Mouse (Mus musculus) heart, postnatal 0 days (tissue): ENCODE data around the gene Zdhhc21. TPM values are rescaled to one million over a fixed set of nuclear protein-coding genes. Genes with fewer than 3 reads are reported as not detected.

ENCODE experiments used
- ATAC-seq: fragments of 200-750 bp; cut with Nextera tagmentation; 2 replicates; pipeline ENCODE4 v1.8.0; 2017; ENCODE audit warnings: low read depth, moderate number of reproducible peaks, moderate library complexity; ENCODE audit not compliant: insufficient read depth
- DNase-seq: peaks from one replicate; pipeline ENCODE4 v3.0.0-alpha.2; 2016; ENCODE audit warnings: low spot score
- H3K27ac ChIP-seq: fragments of 300-500 bp; sonication (generic); 2 replicates; pipeline ENCODE4 v1.5.1; 2014; ENCODE audit warnings: low read depth, mild to moderate bottlenecking
- H3K27me3 ChIP-seq: fragments of 300-500 bp; sonication (generic); 2 replicates; pipeline ENCODE4 v1.6.1; 2014; ENCODE audit warnings: low read length, mixed read lengths; ENCODE audit not compliant: control insufficient read depth, insufficient read depth
- H3K36me3 ChIP-seq: fragments of 300-500 bp; sonication (generic); replicated peaks from 2 replicates; pipeline ENCODE4 v1.6.1; 2014; ENCODE audit warnings: low read length, mixed read lengths; ENCODE audit not compliant: control insufficient read depth, insufficient read depth
- H3K4me1 ChIP-seq: fragments of 300-500 bp; sonication (generic); 2 replicates; pipeline ENCODE4 v1.6.1; 2014; ENCODE audit warnings: antibody characterized with exemption; ENCODE audit not compliant: control insufficient read depth, insufficient read depth
- H3K4me2 ChIP-seq: fragments of 300-500 bp; sonication (generic); 2 replicates; pipeline ENCODE4 v1.6.1; 2014; ENCODE audit warnings: low read depth, mild to moderate bottlenecking, low read length, moderate library complexity
- H3K4me3 ChIP-seq: fragments of 300-500 bp; sonication (generic); 2 replicates; pipeline ENCODE4 v1.5.1; 2014; ENCODE audit warnings: low read depth, low read length
- H3K9ac ChIP-seq: fragments of 300-500 bp; sonication (generic); replicated peaks from 2 replicates; pipeline ENCODE4 v1.6.1; 2014; ENCODE audit warnings: low read depth, low read length, mixed read lengths
- H3K9me3 ChIP-seq: fragments of 300-500 bp; sonication (generic); replicated peaks from 2 replicates; pipeline ENCODE4 v1.6.1; 2016; ENCODE audit warnings: low read length; ENCODE audit not compliant: control insufficient read depth
- CTCF ChIP-seq: IDR thresholded peaks from 2 replicates; pipeline ENCODE4 v1.5.1; 2016; ENCODE audit warnings: antibody characterized with exemption, control low read depth, low read depth
- EP300 ChIP-seq: IDR thresholded peaks from 2 replicates; pipeline ENCODE4 v1.6.1; 2016; ENCODE audit warnings: antibody characterized with exemption, low read depth
- WGBS: fragments of 180-500 bp; shearing (Covaris S2); extraction: QIAGEN DNeasy Blood & Tissue Kit; methylation state at CpG from one replicate; pipeline ENCODE4 v1.1.7; 2014; 5-methylcytosine and 5-hydroxymethylcytosine counted together
- polyA plus RNA-seq: library from polyadenylated mRNA; unstranded; fragments of >200 nt; fragmentation: Nextera tagmentation; extraction: Ambion mirVana; gene quantifications from 2 replicates; pipeline ENCODE4 v1.2.1, GENCODE M21; 2015
- total RNA-seq: library from RNA; depleted of rRNA; stranded (reverse); fragments of >200 nt; gene quantifications from 2 replicates; pipeline ENCODE4 v1.2.3, GENCODE M21; 2014; ENCODE audit warnings: low replicate concordance

Gene Zdhhc21
- total and polyA plus RNA-seq, 2 experiments from 2014 or later: 5.4 to 32.1 TPM

DNA sequence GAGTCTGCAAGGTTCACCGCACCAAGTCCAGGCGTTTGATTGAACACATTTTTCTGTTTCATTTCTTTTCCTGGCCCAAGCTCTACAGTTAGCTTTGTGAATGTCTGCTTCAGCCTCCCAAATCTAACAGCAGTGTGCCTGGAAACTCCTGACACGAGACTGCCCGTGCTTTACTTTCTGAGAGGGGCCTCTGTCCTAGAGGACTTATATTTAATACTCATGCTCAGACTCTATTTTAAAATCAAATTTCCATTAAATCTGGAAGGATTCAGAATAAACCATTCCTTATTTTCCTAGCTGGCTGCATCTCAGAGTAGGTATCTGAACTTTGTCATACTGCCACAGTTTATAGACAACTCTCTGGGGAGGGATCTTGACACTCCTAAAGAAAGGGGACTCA lies 30.8 kb upstream of the Zdhhc21 start:
- 73% methylated on average over 4 of the region's 4 CpGs for WGBS
- H3K9ac ChIP-seq: no peak overlapping the region
- H3K9me3 ChIP-seq: no peaks in the 10 kb centered on the region
- H3K4me3 ChIP-seq: no peak overlapping the region
- no peaks in the 10 kb centered on the region for H3K4me1 ChIP-seq
- no peak overlapping the region; the same call in 1 of the 2 replicates for H3K27ac ChIP-seq
- no peaks in the 10 kb centered on the region for H3K36me3 ChIP-seq
- DNase-seq (no peak), ATAC-seq (no peak)
- H3K27me3 ChIP-seq: no peaks in the 10 kb centered on the region
- no peak overlapping the region for H3K4me2 ChIP-seq
- no peak for TF ChIP-seq CTCF
- no peak for TF ChIP-seq EP300

DNA sequence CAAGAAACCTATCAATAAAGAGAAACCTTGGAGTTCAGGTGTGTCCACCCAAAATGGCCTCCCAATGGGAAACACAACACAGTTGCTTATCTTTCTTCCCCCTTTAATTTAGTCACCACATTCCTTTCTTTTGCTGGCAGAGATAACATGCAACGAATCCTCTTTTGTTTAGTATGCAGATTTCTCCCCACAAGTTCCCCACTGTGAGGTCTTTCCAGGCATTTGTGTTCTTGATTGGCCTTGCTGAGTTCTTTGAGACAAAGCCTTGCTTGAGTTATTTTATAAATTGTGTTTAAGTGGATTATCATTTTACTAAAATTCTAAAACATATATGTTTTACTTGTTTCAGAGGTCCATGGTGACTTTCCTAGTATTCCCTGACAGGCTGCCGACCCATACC lies 26.4 kb upstream of the Zdhhc21 start:
- H3K27ac ChIP-seq: no peak overlapping the region
- H3K4me3 ChIP-seq: no peak overlapping the region
- 64% methylated on average over 2 of the region's 2 CpGs for WGBS
- no peak overlapping the region for H3K4me2 ChIP-seq
- no peak for DNase-seq
- no peaks in the 10 kb centered on the region for H3K9me3 ChIP-seq
- TF ChIP-seq EP300: no peak
- TF ChIP-seq CTCF: no peak
- no peaks in the 10 kb centered on the region for H3K4me1 ChIP-seq
- H3K36me3 ChIP-seq: no peaks in the 10 kb centered on the region
- H3K27me3 ChIP-seq: no peaks in the 10 kb centered on the region
- ATAC-seq: no peak
- H3K9ac ChIP-seq: no peak overlapping the region

DNA sequence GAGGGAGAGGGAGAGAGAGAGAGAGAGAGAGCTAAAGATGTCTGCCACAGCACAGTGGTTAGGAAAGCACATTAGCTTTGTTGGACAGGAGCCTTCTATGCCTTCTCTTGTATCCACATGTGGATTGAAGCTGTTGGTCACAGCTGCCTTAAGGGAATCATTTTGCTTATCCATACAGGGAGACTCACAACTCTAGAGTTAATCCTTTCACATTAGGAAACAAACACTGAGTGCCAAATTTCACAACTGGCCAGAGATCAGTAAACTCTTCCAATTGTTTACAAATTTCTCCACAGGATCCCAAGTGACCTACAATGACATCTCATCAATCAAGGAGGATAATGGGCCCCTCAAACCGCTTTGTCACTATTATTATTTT lies 25.8 kb upstream of the Zdhhc21 start:
- Histone ChIP-seq H3K4me2 (no peak overlapping the region), H3K4me1 (no peaks in the 10 kb centered on the region), H3K9me3 (no peaks in the 10 kb centered on the region), H3K9ac (no peak overlapping the region), H3K36me3 (no peaks in the 10 kb centered on the region), H3K27ac (no peak overlapping the region), H3K4me3 (no peak overlapping the region), H3K27me3 (no peaks in the 10 kb centered on the region)
- WGBS: 55% methylated on average over 1 of the region's 1 CpGs
- ATAC-seq (no peak), DNase-seq (no peak)
- TF ChIP-seq CTCF (no peak), EP300 (no peak)

DNA sequence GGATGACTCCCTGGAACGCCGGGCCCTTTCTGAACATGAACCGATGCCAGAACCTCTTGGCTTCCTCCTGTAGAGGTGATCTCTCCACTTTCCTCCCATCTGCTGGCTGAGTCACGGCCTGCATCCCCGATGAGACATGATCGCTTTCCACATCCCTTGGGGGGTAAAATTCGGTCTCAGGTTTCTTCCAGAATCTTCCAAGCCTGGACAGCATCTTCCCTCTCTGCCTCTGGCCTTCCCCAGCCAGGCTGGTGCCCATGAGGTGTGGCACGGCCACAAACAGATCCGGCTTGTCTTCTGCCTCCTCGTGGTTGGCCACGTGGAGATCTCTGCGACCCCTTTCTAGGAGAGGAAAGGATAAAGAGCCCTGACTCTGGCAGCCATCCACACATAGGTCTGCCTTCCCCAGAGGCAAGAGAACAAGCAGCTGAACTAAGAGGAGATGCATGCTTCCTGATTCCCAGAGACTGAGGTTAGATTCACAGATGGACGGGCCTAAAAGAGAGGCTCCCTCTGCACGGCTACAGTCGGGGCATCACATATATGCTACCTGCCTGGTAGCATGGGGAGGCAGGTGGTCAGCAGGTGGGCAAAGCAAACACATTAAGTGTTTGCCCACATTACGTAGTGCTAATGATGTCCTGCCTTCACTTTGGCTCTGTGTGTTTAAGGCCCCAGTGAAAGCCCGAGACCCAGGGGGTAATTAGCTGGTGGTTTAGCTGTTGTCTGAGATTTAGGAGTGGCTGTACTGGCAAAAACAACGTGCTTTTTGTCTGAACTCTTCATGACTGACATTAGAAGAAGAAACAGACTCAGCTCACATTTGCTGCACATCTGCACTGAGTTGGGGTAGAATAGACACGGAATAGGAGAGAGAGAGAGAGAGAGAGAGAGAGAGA lies 25.1 kb upstream of the Zdhhc21 start, which contains the start of gene Cer1:
Gene Cer1 (minus strand): TSS at position 513 of the 899 bp plus-strand sequence.
- no peak within 1 kb of the TSS for H3K4me2 ChIP-seq
- no peaks in the 10 kb centered on the region for H3K36me3 ChIP-seq
- no peak within 1 kb of the TSS for H3K9ac ChIP-seq
- no peaks in the 10 kb centered on the region for H3K4me1 ChIP-seq
- DNase-seq: no peak
- no peak within 1 kb of the TSS for H3K4me3 ChIP-seq
- TF ChIP-seq EP300 (no peak), CTCF (no peak)
- 61% methylated on average over 18 of the region's 19 CpGs for WGBS
- no peaks in the 10 kb centered on the region for H3K9me3 ChIP-seq
- H3K27ac ChIP-seq: no peak within 1 kb of the TSS
- H3K27me3 ChIP-seq: no peaks in the 10 kb centered on the region
- no peak for ATAC-seq

DNA sequence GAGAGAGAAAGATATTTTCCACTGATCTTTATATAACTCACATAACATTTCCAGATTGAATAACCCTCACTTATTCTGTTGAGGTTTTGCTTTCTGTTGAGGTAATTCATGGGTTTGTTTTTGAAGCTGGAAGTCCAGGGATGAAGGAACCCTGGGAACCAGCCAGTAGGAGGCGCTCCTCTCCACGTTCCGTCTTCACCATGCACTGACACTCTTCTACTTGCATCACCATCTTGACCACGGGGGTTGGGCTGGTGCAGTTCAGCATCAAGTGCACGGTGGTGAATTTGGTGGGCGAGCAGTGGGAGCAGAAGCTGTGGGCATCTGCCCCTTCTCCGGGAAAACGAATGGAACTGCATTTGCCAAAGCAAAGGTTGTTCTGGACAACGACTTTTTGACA lies 22.7 kb upstream of the Zdhhc21 start:
- ATAC-seq (no peak), DNase-seq (no peak)
- Histone ChIP-seq H3K4me3 (no peak overlapping the region), H3K9ac (no peak overlapping the region), H3K36me3 (no peaks in the 10 kb centered on the region), H3K27ac (no peak overlapping the region), H3K9me3 (no peaks in the 10 kb centered on the region), H3K4me2 (no peak overlapping the region), H3K27me3 (no peaks in the 10 kb centered on the region), H3K4me1 (no peaks in the 10 kb centered on the region)
- 82% methylated on average over 9 of the region's 9 CpGs for WGBS
- no peak for TF ChIP-seq EP300
- TF ChIP-seq CTCF: no peak

DNA sequence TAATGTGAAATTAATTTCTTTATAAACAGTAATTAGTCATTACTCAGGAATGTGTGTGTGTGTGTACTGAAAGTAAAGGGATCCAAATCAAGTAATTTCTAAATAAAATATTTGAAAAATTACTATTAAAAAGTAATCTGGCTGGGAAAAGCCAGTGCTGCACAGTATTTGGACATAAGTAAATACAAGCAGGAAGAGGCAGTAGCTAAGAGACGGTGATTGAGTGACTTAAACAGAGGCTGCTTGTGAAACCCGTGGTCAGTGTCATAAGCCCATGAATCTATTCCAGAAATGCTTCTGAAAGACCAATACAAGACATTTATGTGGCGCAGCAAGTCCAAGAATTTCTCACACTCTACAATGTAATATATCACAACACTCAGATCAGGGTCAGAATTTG lies 21.6 kb upstream of the Zdhhc21 start:
- Histone ChIP-seq H3K9me3 (no peaks in the 10 kb centered on the region), H3K9ac (no peak overlapping the region), H3K27me3 (no peaks in the 10 kb centered on the region), H3K4me3 (no peak overlapping the region), H3K4me2 (no peak overlapping the region), H3K27ac (no peak overlapping the region), H3K36me3 (no peaks in the 10 kb centered on the region), H3K4me1 (no peaks in the 10 kb centered on the region)
- no peak for TF ChIP-seq EP300
- no peak for TF ChIP-seq CTCF
- 77% methylated on average over 3 of the region's 3 CpGs for WGBS
- ATAC-seq (no peak), DNase-seq (no peak)
